Mouse (Mus musculus) MEL (cell line): ENCODE data around the gene 4930426L09Rik.

Experiments
- CTCF ChIP-seq, 3 experiments: IDR thresholded peaks in 2 of 3; conservative IDR thresholded peaks in 1 of 3; 2 replicates each; pipeline ENCODE4 v1.5.1; 2011 to 2012; ENCODE audit warnings: low read length in 3 of 3, low read depth in 2 of 3, mild to moderate bottlenecking in 2 of 3, improper control_type of control experiment in 1 of 3, inconsistent platforms in 1 of 3, mixed read lengths in 1 of 3, moderate library complexity in 1 of 3; ENCODE audit not compliant: control insufficient read depth in 1 of 3, insufficient read depth in 1 of 3, poor library complexity in 1 of 3, severe bottlenecking in 1 of 3
- EP300 ChIP-seq, 2 experiments: IDR thresholded peaks; 2 replicates each; pipeline ENCODE4 v1.6.1; 2011; ENCODE audit warnings: improper control_type of control experiment in 2 of 2, low read length in 2 of 2, low read depth in 1 of 2, mild to moderate bottlenecking in 1 of 2
- GATA1 ChIP-seq: IDR thresholded peaks from 2 replicates; pipeline ENCODE4 v1.6.1; 2011; ENCODE audit warnings: low read depth, low read length, improper control_type of control experiment
- MYC ChIP-seq: IDR thresholded peaks from 2 replicates; pipeline ENCODE4 v1.6.1; 2011; ENCODE audit warnings: low read depth, mild to moderate bottlenecking, low read length, improper control_type of control experiment, moderate library complexity
- POLR2A ChIP-seq, 2 experiments: IDR thresholded peaks; 2 replicates each; pipeline ENCODE4 v1.6.1; 2011 to 2012; ENCODE audit warnings: low read length in 2 of 2, mild to moderate bottlenecking in 2 of 2, control low read depth in 1 of 2, improper control_type of control experiment in 1 of 2, low read depth in 1 of 2, moderate library complexity in 1 of 2; ENCODE audit not compliant: control insufficient read depth in 1 of 2, insufficient read depth in 1 of 2, poor library complexity in 1 of 2
- TCF12 ChIP-seq: IDR thresholded peaks from 2 replicates; pipeline ENCODE4 v1.6.1; 2014; ENCODE audit warnings: low read depth, mild to moderate bottlenecking, inconsistent platforms, low read length, improper control_type of control experiment, moderate library complexity

DNA sequence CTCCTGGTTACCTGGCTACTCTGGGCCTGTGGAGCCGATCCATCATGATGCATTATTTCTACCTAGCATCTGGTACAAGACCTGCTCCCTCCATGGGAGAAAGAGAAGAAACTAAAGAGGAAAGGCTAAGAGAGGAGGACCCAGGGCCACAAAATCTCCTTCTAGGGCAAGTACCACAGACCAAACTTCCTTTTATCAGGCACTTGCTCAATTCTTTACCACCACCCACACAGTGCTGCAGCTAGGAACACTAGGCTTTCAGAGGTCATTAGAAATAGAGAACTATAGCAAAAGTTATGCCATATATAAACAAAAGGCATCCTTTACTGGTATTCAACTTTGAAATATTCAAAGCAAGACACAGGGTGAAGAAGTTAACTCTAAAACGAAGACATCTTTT, 22.0 kb upstream of the 4930426L09Rik start:
- TF ChIP-seq EP300 (IDR thresholded peaks at IDR 0.05; ENCODE audit: low read depth in 1 of 2, low read length in 2 of 2) (peak; percentile 34 to 59; a peak in 2 of 4 replicates), POLR2A (IDR thresholded peaks at IDR 0.05; ENCODE audit: control insufficient read depth in 1 of 2, insufficient read depth in 1 of 2, low read depth in 1 of 2, low read length in 2 of 2, poor library complexity in 1 of 2) (no peak), CTCF (IDR thresholded peaks at IDR 0.05 in 2 of 3, conservative IDR thresholded peaks at IDR 0.05 in 1 of 3; ENCODE audit: control insufficient read depth in 1 of 3, insufficient read depth in 1 of 3, low read depth in 2 of 3, low read length in 3 of 3, poor library complexity in 1 of 3, severe bottlenecking in 1 of 3) (no peak), TCF12 (no peak), GATA1 (peak; percentile 36; the same call in 1 of the 2 replicates), MYC (no peak)
